Mouse (Mus musculus) gastrocnemius, adult 18-20 months (tissue): ENCODE data around the gene Spata9. TPM values are rescaled to one million over a fixed set of nuclear protein-coding genes. Genes with fewer than 3 reads are reported as not detected.
"Not testable (repeated sequence)": the region's sequence is repeated elsewhere in the genome, so short reads cannot be mapped to it uniquely, and the experiment has no call there.

Experiments used
- DNase-seq: peaks from one replicate; pipeline ENCODE4 v3.0.0; 2021; ENCODE audit warnings: low spot score
- long read RNA-seq, 2 experiments: library from polyadenylated mRNA; stranded (forward); transcript quantifications; one replicate each; pipeline ENCODE4 v2.0.0; 2021
- total RNA-seq, 2 experiments: library from RNA; stranded (reverse); gene quantifications; 2 replicates each; pipeline ENCODE4 v1.2.3; 2021

Gene Spata9
- total RNA-seq: not detected
- long read RNA-seq, experiment 1, partial matches to known transcripts: 0 of 1 reads
- long read RNA-seq, experiment 1, other reads (novel, unspliced or antisense): 1 of 1 reads
- long read RNA-seq, experiment 2: 0 reads

DNA sequence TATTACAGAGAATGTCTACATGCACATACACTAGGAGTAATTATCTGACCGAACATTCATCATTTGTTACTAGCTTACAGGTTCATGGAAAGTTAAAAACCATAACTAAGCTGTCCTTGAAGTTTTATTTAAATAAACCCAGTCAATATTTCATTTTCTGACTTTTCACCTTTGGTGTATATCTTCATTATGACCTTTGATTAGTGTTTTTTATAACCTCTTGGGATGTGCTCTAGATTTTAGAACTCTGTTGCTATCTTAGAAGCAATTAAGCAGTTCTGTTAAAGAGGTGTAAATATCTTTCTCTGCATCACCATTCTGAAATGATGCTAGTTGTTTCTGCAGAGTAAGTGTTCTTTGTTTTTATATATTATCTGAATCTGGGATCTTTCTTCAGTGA, at the start of gene Spata9:
Spata9 (plus strand) TSS at position 301 of the 400 bp plus-strand sequence.
- no peak for DNase-seq

DNA sequence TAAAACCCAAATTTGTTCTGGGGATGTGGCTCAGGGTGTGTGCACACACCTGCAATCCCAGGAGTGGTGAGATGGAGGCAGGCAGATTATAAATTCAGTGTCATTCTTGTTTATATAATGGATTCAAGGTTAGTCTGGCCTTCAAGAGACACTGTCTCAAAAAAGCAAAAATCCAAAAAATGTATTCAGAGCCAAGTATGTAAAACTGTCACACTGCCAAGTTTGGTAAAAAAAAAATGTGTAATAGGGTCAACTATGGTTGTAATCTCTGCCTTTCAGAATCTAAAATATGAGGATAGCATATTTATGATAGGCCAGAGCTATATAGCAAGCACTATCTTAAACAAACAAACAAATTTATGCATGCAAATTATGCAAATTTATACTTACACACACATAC, 39.0 kb upstream of the Spata9 start:
- no peak for DNase-seq

DNA sequence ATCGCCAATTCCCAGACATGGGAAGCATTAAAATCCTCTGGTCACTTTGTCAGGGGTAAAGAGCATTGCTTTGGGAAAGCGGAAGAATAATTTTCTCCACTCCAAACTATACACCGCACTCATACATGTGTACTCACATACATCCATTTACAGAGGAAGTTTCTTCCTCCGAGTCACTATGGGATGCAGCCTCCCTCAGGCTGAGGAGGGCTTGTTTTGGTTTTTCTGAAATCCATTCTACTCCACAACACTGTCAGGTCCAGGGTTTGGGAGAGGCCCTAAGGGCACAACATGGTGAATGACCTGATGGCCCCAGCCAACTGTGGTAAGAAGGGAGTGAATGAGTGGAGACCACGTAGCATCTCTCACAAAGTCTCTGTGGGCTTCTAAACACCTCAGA, 37.9 kb upstream of the Spata9 start:
- DNase-seq: not testable (repeated sequence)

DNA sequence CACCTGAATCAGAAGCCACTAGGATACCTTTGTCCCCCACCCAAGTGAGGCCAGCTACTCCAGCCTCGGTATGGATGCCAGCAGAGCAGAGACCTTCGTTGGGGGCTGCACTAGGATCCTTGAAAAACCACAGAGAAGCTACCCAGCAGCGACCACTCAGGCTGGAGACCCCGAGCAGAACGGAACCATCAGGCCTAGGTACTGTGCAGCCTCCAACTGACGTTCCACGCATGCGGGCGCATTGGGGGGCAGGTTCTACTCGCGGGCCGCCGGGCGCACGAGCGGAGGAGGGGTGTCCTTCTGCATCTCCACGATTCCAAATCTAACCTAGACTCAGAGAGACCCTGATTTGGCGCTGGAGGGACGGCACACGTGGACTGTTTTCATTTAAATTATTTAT, 36.9 kb upstream of the Spata9 start:
- no peak for DNase-seq

DNA sequence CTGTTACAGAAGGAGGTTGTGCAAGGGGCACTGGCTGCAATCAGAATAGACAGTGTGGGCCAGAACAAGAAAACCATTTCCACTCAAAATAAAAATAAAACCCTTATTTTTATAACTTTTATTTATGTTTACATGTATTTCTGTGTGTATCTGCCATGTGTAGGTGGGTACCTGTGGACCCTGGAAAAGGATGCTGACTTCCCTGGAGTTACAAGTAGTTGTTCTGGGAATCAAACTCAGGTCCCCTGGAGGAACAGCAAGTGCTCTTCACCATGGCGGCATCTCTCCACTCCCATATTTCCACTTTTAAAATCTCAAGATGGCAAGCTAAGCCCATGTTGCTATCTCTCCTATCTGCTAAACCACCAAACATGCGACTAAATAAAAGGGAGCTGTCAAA, 36.3 kb upstream of the Spata9 start:
- no peak for DNase-seq

DNA sequence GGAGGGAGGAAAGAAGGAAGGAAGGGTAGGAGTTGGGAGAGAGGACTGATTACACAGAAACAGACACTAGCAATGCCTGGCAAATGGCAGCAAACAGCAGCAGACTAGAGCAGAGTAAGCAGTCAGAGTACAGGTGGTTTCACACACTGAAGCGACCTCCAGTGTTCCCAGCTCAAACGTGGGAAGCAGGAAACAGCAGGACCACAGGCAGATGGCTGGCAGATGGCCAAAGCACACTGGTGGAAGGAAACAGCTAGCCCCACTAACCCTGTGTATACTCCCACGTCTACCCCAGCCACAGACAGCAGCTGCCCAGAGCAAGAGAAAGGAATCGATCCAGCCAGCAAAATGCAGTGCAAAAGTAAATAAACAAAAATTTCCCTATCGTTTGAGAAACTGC, 35.9 kb upstream of the Spata9 start:
- DNase-seq: no peak

DNA sequence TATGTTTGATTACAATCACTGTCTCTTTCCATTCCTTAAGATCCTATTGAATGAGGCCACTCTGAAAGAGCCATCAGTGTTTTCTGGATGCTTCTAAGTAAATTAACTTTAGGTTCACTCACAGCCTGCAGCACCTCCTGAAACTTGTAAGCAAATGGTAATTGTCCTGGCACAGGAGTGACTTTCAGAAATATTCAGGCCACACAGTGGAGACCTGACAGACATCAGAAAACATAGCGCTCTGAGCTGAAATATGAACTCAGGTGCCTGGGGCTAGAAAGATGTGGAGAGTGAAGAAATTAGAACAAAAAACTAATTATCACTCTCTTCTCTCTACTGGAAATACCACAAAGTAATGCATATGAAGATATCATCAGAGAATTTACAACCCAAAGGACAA, 33.7 kb upstream of the Spata9 start:
- no peak for DNase-seq

DNA sequence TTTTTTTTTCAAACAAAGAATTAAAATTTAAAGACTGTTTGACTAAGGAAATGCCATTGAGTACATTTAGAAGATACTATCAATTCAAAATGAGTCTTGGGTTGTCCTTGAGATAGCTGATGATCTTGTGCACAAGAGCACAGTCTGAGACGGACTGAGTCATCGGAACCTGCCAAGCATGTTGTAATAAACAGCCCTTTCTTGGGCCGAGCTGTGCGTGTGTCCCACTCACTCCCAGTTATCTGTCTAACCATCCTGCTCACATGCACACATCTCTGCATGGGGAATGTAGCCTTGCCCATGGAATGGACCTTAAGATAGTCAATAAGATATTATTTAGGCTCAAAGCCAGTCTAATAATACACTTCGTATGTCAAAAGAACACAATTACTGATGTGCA, 28.1 kb upstream of the Spata9 start:
- no peak for DNase-seq

DNA sequence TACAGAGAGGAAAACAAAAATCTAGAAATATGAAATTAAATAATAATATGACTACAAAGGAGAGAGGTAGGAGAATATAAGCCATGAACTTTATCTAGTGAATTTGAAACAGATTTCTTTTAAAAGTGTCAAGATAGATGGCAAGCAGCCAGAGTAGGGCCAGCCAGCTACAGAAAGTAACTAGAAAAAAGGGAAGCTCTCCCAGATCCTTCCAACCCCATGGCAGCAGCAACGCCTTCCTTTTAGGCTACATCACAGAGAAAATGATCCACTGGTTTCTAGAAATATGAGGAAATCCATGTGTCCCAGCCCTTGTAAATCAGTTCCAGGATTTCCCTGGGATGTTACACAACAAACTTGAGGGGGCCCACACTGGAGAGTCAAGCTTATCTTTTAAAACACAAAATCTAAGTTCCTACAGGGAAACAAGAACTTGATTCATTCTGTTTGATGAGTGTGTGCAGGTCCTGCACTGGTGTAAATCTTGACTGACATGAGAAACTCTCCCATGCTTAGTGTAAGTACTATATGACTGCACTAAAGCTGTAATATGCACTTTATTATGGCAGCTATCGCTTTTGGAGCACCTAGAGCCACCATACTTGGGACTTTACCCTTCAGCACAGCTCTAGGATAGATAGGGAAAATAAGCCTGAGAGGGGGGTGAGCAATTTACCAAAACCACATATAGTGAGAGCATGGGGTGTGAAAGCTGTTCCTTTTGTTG, 26.0 kb upstream of the Spata9 start:
- peak; percentile 26 for DNase-seq

DNA sequence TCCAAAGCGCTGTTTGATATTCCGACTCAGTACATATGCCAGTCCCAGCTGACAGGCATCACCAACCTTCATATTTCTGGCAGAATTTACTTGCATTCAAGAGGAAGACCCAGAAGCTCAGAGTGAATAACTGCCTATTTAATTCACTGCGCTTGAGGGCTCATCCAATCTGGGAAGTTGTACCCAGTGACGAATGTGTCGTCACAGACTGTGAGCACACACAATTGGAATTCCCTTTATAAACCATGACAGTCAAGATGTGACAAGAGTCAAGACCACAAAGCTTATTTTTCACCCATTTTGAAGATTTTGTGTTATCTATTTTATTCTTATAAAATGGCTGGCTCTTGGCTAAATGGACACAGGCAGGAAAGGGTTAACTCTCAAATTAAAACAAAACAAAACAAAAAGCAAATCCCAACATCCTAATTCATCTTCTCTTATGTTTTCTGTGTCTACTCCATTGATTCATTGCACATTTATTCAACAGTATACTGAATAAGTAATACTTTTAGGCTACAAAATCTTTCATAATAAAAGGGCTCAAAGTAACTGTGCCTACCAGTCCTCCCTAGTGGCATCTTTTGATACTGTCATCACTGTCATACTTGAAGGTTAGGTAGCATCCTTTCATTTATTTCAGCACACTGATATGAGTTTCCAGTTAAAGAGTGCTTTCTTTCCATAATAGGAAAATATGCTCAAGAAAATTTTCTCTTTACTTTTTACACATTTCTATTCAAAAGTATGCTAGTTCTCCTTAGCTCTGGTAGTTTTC, 25.2 kb upstream of the Spata9 start:
- no peak for DNase-seq

DNA sequence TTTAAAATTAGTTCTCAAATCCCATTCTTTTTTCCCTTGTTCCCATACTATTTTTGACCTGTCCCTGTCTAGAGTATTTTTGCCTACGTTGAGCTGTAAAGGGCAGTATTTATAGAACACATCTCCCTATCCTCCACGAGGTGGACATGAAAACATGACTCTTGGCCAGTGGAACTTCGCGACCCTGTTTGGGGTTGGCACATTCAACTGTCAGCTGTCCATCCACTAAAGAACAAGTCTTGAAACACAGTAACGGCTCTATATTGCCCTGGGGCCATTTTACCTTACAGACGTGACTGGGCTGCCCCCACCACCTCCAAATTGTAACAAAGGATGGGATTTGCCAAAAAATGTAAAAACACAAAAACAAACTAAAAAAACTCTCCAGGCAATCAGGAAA, 24.2 kb upstream of the Spata9 start:
- peak; percentile 40 for DNase-seq

DNA sequence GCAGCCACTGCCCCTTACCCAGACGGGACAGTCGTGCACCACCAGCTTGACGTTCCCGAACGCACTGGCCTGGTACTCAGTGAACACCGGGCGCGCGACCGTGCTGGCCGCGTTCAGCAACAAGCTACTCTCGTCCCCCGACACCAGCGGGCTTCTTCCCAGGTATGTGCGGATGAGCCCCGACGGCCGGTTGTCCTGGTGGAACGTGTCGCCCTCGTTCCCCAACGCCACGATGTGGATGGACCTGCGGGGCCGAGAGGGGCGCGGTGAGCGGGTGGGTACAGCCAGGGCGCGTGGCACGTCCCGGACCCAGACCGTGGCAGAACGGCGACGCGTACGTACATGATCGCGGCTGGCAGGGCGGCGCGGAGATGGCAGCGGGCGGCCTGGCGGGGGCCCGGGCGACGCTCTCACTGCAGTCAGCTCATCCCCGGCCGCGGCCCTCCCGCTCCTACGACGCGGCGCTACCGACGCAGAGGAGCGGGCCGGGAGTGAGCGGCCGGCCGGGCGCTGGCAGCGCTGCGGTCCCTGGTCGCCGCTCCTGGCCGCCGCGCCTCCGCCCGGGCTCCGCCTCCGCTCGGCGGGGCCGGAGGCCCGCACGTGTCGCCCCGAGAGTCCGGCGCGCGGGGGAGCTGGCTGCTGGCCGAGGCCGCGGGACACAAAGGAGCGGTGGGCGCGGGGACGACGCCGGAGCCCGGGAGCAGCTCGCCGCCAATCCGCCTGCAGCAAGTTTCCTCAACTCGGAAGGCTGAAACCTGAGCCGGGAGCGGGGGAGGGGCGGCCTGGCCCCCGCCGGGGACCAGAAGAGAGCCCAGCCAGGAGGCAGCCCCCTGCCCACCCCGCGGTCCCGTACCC, 23.5 kb upstream of the Spata9 start, which contains the start of gene Rhobtb3:
Rhobtb3 (minus strand) TSS at position 737 of the 855 bp plus-strand sequence.
- DNase-seq: peak; percentile 62

DNA sequence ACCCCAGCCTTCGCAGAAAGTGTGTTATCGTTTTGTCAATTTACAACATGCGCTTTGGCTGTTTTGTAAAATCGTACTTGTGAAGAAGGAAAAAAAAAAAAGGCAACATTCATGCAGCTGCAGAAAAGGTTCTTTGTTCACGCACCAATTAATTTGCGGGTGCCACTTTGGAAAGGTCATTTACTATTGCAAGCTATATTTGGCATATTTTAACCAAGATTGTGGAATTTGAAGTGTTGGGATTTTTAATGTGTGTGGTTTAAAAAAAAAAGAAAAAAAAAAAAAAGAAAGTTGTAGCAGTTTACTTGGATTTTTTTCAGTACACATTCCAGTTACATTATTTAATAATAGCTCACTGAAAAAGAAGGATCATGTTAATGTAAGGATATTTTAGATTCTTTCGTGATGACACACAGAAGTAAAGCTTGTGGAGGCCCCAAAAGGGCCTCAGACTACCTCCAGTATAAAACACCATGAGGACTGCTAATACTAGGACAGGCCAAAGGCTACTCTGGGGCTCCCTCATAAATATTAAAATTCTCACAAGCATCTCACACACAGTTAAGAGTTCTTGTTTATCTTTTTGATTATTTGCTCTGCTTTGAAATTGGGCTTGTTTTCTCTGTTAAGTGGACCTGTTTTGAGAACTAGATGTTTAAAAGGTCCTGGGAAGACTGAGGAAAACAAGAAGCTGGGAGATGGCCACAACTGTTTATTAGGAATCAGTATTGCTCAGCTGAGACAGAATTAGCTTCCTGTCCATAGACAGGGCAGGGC, 22.7 kb upstream of the Spata9 start:
- no peak for DNase-seq

DNA sequence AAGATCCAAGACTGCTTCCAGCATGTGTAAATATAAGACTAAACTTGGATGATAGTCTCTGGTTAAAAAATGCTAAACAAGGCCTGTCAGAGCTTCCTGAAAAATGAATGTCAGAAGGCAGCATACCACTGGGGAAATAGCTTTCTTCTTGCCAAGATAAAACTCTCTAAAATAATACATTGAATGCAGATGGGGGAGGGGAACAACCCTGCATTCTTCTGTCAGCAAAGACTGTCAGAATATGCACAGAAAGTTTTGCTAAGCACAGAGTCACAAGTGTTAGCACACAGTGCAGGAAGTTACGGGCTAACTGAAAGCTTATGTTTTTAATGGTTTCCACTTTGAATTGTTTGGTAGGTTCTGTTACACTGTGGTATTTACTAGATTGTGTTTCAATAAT, 16.7 kb upstream of the Spata9 start:
- DNase-seq: no peak

DNA sequence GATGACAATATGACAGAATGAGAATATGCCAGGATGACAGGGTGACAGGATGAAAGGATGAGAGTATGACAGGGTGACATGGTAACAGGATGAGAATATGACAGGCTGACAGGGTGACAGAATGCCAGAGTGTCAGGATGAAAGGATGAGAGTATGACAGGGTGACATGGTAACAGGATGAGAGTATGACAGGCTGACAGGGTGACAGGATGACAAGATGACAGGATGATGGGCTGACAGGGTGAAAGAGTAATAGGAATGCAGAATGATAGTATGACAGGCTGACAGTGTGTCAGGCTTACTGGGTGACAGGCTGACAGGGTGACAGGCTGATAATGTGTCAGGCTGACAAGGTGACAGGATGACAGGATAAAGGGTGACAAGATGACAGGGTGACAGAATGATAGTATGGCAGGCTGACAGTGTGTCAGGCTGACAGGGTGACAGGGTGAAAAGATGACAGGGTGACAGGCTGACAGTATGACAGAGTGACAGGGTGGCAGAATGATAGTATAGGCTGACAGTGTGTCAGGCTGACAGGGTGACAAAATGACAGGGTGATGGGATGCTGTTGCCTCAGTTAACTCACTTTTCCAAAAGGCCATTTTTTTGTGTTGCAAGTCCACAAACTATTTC, 11.5 kb upstream of the Spata9 start:
- no peak for DNase-seq

DNA sequence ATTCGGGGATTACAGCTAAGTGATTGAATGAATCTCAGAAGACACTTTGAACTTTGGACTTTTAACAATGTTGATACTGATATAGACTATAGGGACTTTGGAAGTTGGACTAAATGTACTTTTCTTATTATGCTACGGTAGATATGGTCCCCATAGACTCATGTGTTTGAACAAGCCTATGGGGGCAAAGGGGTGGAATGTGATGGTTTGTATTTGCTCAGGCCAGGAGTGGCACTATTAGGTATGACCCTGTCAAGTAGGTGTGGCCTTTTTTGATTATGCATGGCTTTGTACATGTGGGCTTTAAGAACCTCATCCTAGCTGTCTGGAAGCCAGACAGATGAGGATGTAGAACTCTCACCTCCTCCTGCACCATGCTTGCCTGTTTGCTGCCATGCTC, 7.5 kb downstream of the Spata9 start:
- no peak for DNase-seq

DNA sequence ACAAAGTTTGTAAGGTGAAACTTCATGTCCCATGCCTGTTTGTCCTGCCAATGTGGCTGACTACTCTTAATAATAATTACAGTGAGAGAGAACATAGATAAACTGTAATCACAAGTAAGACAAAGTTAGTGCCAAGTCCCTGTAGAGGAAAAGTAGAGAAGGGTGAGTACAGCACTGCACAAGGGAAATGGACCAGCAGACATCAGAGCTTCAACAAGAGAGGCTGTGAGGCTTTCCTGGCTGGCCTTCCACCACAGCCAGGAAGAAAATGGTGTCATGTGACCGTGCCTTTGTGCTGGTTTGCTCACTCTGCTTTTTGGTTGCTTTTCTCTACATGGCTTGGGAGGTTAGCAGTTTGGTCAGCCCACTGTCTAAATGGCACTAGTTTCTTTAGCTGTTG, 8.7 kb downstream of the Spata9 start:
- no peak for DNase-seq

DNA sequence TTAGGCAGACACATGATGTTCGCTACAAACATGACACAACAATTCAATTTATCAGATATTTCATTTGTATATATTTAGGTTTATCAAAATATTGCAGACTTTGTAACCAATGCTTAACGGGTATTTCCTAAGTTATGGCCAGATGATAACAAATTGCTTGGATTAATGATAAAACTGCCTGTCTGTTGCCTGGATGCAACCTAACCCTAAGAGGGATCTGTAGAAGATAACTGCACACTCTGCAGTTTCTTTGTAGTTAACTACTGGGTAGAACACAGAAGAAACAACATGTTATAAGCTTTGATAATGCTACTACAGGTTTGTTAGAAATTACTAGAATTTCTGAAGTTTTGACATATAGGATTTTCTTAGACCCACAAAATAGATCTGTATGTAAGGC, 9.3 kb downstream of the Spata9 start:
- no peak for DNase-seq

DNA sequence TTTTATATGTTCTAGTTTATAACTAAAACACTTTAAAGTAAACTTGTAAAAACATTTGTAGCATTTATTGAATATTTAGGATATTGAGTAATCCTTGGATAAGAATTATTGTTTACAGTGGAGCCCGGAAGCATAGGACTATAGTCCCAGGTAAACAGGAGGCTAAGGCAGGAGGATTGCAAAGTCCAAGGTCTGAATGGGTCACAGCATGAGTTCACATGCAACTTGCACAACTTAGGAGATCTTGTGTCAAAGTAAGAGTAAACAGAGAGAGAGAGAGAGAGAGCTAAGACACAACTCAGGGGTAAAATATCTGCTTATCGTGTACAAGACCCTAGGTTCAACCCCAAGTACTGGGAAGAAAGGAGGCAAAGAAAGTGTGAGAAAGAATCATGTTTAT, 9.7 kb downstream of the Spata9 start:
- no peak for DNase-seq

DNA sequence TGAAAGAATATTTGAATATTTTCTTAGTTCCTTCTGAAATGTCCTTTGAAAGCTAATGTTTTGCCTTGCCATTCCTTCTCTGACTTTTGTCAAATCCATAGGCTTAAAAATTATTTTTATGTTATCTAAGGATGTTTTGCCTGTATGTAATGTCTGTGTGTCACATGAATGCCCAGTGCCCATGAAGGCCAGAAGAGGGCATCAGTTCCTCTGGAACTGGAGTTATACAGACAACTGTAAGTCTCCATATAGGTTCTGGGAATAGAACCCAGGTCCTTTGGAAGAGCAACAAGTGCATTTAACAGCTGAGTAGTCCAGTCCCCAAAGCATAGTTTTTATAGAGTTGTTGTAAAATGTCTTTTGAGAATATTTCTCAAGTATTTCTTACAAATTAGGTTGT, 15.0 kb downstream of the Spata9 start:
- no peak for DNase-seq

DNA sequence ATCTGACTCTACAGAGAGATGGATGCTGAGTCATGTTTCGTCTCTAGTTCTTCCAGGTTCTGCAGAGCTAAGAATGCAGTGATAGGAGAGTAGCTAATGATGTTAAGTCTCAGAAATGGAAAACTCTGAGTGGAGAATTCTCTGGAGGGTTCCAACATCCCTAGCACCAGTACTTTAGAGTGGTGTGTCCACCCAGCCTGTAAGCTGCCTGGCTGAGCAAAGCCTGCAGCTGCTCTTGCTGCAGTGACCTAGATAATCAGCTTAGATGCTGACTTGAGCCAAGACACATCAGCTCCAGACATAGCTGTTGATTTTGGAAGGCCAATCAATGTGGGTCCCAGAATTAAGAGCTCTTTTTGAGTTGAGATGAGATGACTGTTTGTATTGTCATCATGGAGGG, 21.1 kb downstream of the Spata9 start:
- peak; percentile 40 for DNase-seq
